Mouse (Mus musculus): Measurements from ENCODE around the gene 6330409D20Rik.
A peak's percentile ranks its signal among the peaks of the same experiment; 100 is the strongest.

6330409D20Rik gene

DNA sequence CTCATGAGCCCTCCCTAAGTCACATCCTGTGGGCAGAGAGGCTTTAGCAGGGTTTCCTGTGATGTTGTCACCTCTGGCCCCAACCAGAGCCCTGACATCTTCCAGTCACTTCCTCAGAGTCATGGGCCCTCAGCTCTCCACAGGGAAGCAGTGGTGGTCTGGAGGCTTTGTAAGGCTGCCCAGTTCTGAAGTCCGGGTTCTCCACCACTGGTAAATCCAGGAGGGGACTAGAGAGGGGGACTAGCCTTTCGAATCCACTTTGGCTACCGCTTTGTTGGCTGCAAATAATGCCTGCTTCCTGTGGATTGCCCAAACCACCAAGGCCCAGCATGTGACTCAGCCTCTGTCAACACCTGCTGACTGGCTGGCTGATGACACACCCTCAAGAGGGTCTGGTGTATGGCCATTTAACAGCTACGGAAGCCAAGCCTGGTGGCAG, 25.8 kb downstream of the 6330409D20Rik start:
- H3K9me3 ChIP-seq (ENCODE audit: low read length): no peaks in the 10 kb centered on the region
- peaks cover 49% of the 10 kb centered on the region for H3K4me1 ChIP-seq (replicated peaks; ENCODE audit: low read depth, low read length)
- H3K4me3 ChIP-seq (replicated peaks; ENCODE audit: low read length): no peak overlapping the region
- H3K27me3 ChIP-seq (ENCODE audit: insufficient read depth, low read length): peaks cover 6% of the 10 kb centered on the region
- H3K36me3 ChIP-seq (ENCODE audit: insufficient read depth, low read length): peaks cover 19% of the 10 kb centered on the region
- no peak for TF ChIP-seq POU5F1 (IDR thresholded peaks at IDR 0.05; ENCODE audit: borderline replicate concordance, low read length)
- no peak for TF ChIP-seq NANOG (IDR thresholded peaks at IDR 0.05; ENCODE audit: borderline replicate concordance, low read length)
- TF ChIP-seq CTCF (conservative IDR thresholded peaks at IDR 0.05; ENCODE audit: low read length): no peak

GRCm38 (mm10) chr2:32714117-32714986, 26.5 kb downstream of the 6330409D20Rik start:
- Histone ChIP-seq H3K9me3 (ENCODE audit: low read length) (no peaks in the 10 kb centered on the region), H3K36me3 (ENCODE audit: insufficient read depth, low read length) (peaks cover 25% of the 10 kb centered on the region), H3K4me1 (replicated peaks; ENCODE audit: low read depth, low read length) (peaks cover 56% of the 10 kb centered on the region), H3K27me3 (ENCODE audit: insufficient read depth, low read length) (peaks cover 2% of the 10 kb centered on the region), H3K4me3 (replicated peaks; ENCODE audit: low read length) (peak overlapping the region; percentile 97)
- TF ChIP-seq POU5F1 (IDR thresholded peaks at IDR 0.05; ENCODE audit: borderline replicate concordance, low read length) (no peak), CTCF (conservative IDR thresholded peaks at IDR 0.05; ENCODE audit: low read length) (no peak), NANOG (IDR thresholded peaks at IDR 0.05; ENCODE audit: borderline replicate concordance, low read length) (no peak)

DNA sequence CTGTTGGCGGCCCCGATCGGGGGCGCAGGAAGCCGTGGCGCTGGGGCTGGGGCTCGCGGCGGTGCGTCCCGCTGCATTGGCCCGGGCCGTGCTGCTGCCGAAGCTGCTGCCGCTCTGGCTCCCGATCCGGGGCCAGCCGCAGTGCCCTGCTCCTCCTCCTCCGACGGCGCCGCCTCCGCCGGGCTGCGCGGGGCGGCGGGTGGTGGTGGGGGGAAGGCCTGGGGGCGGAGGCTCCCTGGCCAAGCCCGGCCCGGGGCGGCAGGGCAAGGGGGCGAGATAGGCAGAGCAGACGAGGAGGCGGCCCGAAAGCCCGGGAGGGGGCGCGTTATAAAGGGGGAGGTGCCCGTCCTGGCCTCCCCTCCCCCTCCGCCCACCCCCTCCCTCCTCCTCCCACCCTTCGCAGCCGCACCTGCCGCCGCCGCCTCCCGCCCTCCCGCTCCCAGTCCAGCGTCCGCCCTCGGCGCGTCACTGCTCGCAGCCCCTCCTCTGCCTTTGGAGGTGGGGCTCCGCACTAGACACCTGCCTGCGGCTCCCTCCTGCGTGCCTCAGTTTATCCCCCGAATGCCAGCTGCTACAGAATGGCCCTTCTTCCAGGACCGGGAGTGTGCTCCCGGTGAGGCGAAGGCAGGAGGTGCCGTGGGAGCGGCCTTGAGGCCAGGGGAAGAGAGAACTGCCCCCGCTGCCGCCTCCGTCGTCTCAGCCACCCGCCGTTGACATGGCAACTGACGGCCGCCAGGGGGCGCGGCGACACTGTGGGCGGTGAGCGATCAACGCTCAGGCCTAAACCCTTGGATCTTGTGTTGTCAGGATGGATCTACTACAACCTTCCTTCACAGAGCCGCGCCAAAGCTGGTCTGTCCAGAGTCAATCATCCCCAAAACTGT, 27.6 kb downstream of the 6330409D20Rik start, which contains the start of gene Cdk9:
Gene Cdk9, minus strand, starts transcription at position 143 of the 884 bp plus-strand sequence.
- Histone ChIP-seq H3K27me3 (ENCODE audit: insufficient read depth, low read length) (no peaks in the 10 kb centered on the region), H3K4me3 (replicated peaks; ENCODE audit: low read length) (peak within 1 kb of the TSS; percentile 97), H3K36me3 (ENCODE audit: insufficient read depth, low read length) (peaks cover 37% of the 10 kb centered on the region), H3K9me3 (ENCODE audit: low read length) (no peaks in the 10 kb centered on the region), H3K4me1 (replicated peaks; ENCODE audit: low read depth, low read length) (peaks cover 59% of the 10 kb centered on the region)
- TF ChIP-seq CTCF (conservative IDR thresholded peaks at IDR 0.05; ENCODE audit: low read length) (peak; percentile 50), POU5F1 (IDR thresholded peaks at IDR 0.05; ENCODE audit: borderline replicate concordance, low read length) (no peak), NANOG (IDR thresholded peaks at IDR 0.05; ENCODE audit: borderline replicate concordance, low read length) (no peak)

- TF ChIP-seq NANOG (IDR thresholded peaks at IDR 0.05; ENCODE audit: borderline replicate concordance, low read length): no peak
- Histone ChIP-seq H3K27me3 (ENCODE audit: insufficient read depth, low read length) (no peaks in the 10 kb centered on the region), H3K9me3 (ENCODE audit: low read length) (no peaks in the 10 kb centered on the region)
Measured at GRCm38 (mm10) chr2:32712586-32712933, 28.3 kb downstream of the 6330409D20Rik start.

DNA sequence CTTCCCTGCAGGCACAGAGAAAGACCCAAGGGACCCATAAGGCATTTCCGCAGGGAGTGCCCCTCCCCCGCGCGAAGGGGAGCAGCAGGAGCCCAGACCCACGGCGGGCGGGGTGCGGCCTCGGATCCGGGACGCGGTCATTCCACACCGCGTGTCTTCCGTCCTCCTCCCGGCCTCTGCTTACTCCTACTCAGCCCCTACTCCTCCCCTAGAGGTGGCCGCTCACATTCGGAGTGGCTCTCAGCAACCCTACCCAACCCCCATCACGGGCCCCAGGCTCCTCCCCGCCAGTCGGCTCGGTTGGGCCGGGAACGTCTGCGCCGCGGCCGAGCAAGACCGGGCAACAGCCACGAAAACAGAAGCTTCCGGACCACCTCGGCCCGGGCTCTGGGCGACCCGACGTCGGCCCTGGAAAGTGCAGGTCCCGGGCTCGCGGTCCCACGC, 28.7 kb downstream of the 6330409D20Rik start:
- H3K4me3 ChIP-seq (replicated peaks; ENCODE audit: low read length): peak overlapping the region; percentile 97
- no peaks in the 10 kb centered on the region for H3K9me3 ChIP-seq (ENCODE audit: low read length)
- TF ChIP-seq NANOG (IDR thresholded peaks at IDR 0.05; ENCODE audit: borderline replicate concordance, low read length) (no peak), CTCF (conservative IDR thresholded peaks at IDR 0.05; ENCODE audit: low read length) (no peak)
- H3K4me1 ChIP-seq (replicated peaks; ENCODE audit: low read depth, low read length): peaks cover 69% of the 10 kb centered on the region
- H3K36me3 ChIP-seq (ENCODE audit: insufficient read depth, low read length): peaks cover 47% of the 10 kb centered on the region
- H3K27me3 ChIP-seq (ENCODE audit: insufficient read depth, low read length): no peaks in the 10 kb centered on the region

More at GRCm38 (mm10) chr2:32712586-32712933, 28.3 kb downstream of the 6330409D20Rik start:
- Histone ChIP-seq H3K36me3 (ENCODE audit: insufficient read depth, low read length) (peaks cover 43% of the 10 kb centered on the region), H3K4me3 (replicated peaks; ENCODE audit: low read length) (peak overlapping the region; percentile 97), H3K4me1 (replicated peaks; ENCODE audit: low read depth, low read length) (peaks cover 65% of the 10 kb centered on the region)

- H3K27me3 ChIP-seq (ENCODE audit: insufficient read depth, low read length): no peaks in the 10 kb centered on the region
- no peak for TF ChIP-seq POU5F1 (IDR thresholded peaks at IDR 0.05; ENCODE audit: borderline replicate concordance, low read length)
- TF ChIP-seq CTCF (conservative IDR thresholded peaks at IDR 0.05; ENCODE audit: low read length): no peak
- TF ChIP-seq NANOG (IDR thresholded peaks at IDR 0.05; ENCODE audit: borderline replicate concordance, low read length): no peak
- no peaks in the 10 kb centered on the region for H3K9me3 ChIP-seq (ENCODE audit: low read length)
Measured at GRCm38 (mm10) chr2:32711301-32712056, 29.3 kb downstream of the 6330409D20Rik start.

GRCm38 (mm10) chr2:32710425-32710824, 30.4 kb downstream of the 6330409D20Rik start:
- H3K9me3 ChIP-seq (ENCODE audit: low read length): no peaks in the 10 kb centered on the region
- no peaks in the 10 kb centered on the region for H3K27me3 ChIP-seq (ENCODE audit: insufficient read depth, low read length)
- peak overlapping the region; percentile 39 for H3K4me3 ChIP-seq (replicated peaks; ENCODE audit: low read length)
- H3K36me3 ChIP-seq (ENCODE audit: insufficient read depth, low read length): peaks cover 64% of the 10 kb centered on the region
- H3K4me1 ChIP-seq (replicated peaks; ENCODE audit: low read depth, low read length): peaks cover 80% of the 10 kb centered on the region
- TF ChIP-seq POU5F1 (IDR thresholded peaks at IDR 0.05; ENCODE audit: borderline replicate concordance, low read length) (no peak), NANOG (IDR thresholded peaks at IDR 0.05; ENCODE audit: borderline replicate concordance, low read length) (no peak), CTCF (conservative IDR thresholded peaks at IDR 0.05; ENCODE audit: low read length) (no peak)

More at GRCm38 (mm10) chr2:32711301-32712056, 29.3 kb downstream of the 6330409D20Rik start:
- H3K4me1 ChIP-seq (replicated peaks; ENCODE audit: low read depth, low read length): peaks cover 76% of the 10 kb centered on the region
- peaks cover 54% of the 10 kb centered on the region for H3K36me3 ChIP-seq (ENCODE audit: insufficient read depth, low read length)
- peak overlapping the region; percentile 97 for H3K4me3 ChIP-seq (replicated peaks; ENCODE audit: low read length)

Data from E14TG2a.4 (cell line).